Mouse (Mus musculus): ENCODE measurements around the gene Phc1. TPM values are rescaled to one million over a fixed set of nuclear protein-coding genes. Genes with fewer than 3 reads are reported as not detected.

Phc1 gene
- polyA plus RNA-seq, 1 experiment: not detected

DNA sequence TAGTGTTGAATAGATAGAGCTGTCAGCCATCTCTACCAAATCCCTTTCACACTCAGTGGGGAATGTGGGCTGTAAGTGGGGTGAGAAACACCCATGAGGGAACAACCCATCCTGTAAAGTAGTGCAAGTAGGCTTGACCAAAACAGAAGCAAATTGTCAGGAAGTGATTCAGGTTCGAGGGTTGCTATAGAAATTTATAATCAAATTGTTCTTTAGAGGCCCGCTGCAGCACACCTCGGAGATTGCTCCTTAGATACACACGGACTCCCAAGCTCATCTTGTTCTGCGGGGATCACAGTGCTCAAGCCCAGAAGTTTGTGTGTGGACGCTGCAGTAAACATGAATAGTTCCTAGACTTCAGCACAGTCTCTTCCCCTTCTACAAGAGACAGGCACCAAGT, 57.6 kb downstream of the Phc1 start, which contains the start of gene Klrg1:
Gene Klrg1, minus strand, starts transcription at position 101 of the 400 bp plus-strand sequence.
- no peak within 1 kb of the TSS for H3K27ac ChIP-seq (ENCODE audit: insufficient read depth, low read depth, low read length)
- WGBS: 87% methylated on average over 6 of the region's 6 CpGs
- H3K4me1 ChIP-seq (ENCODE audit: control insufficient read depth, insufficient read depth, low read length): no peaks in the 10 kb centered on the region
- no peak within 1 kb of the TSS for H3K4me3 ChIP-seq (ENCODE audit: insufficient read depth, low read depth, low read length)
- TF ChIP-seq CTCF (IDR thresholded peaks at IDR 0.05; ENCODE audit: insufficient read depth, low read depth, low read length) (no peak), POLR2A (IDR thresholded peaks at IDR 0.05; ENCODE audit: insufficient read depth, low read depth, low read length) (no peak)

DNA sequence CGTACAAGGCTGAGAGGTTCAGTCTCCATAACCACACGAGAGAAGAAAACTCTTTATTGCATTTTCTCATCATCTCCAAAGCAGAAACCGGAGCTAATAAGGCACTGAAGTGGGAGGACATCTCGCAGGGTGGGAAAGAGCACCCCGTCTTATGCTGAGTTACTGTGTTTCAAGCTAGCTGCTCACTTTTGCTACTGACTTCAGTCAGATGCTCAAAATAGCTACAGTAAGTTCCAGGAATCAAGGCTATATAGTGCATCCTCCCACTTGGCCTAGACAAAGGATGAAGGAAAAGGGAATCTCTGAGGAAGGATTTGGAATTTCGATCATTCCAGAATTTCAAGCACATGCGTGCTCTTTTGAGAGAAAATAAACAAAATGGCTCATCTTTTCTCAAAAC, 63.8 kb downstream of the Phc1 start:
- Histone ChIP-seq H3K27ac (ENCODE audit: insufficient read depth, low read depth, low read length) (no peak overlapping the region), H3K4me3 (ENCODE audit: insufficient read depth, low read depth, low read length) (no peak overlapping the region), H3K4me1 (ENCODE audit: control insufficient read depth, insufficient read depth, low read length) (no peaks in the 10 kb centered on the region)
- TF ChIP-seq POLR2A (IDR thresholded peaks at IDR 0.05; ENCODE audit: insufficient read depth, low read depth, low read length) (no peak), CTCF (IDR thresholded peaks at IDR 0.05; ENCODE audit: insufficient read depth, low read depth, low read length) (no peak)
- WGBS: 51% methylated on average over 7 of the region's 7 CpGs

DNA sequence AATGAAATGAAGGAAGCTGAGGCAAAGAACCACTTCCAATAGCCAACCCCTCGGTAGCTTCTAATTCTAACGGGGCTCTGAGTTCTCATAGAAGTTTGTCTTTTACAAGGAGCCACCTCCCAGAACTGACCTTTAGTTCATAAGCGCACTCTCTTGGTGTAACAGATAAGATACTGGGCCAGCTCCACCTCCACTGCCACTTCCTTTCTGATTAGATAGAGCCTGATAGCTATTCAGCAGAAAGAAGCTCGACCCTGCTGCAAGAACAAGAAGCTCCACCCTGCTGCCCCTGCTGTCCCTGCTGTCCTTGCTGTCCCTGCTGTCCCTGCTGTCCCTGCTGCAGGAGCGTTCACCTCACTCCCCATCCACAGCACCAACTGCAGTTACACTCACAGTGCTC, 65.8 kb downstream of the Phc1 start:
- no peaks in the 10 kb centered on the region for H3K4me1 ChIP-seq (ENCODE audit: control insufficient read depth, insufficient read depth, low read length)
- no peak overlapping the region for H3K27ac ChIP-seq (ENCODE audit: insufficient read depth, low read depth, low read length)
- TF ChIP-seq CTCF (IDR thresholded peaks at IDR 0.05; ENCODE audit: insufficient read depth, low read depth, low read length) (no peak), POLR2A (IDR thresholded peaks at IDR 0.05; ENCODE audit: insufficient read depth, low read depth, low read length) (no peak)
- no peak overlapping the region for H3K4me3 ChIP-seq (ENCODE audit: insufficient read depth, low read depth, low read length)
- 76% methylated on average over 5 of the region's 5 CpGs for WGBS

DNA sequence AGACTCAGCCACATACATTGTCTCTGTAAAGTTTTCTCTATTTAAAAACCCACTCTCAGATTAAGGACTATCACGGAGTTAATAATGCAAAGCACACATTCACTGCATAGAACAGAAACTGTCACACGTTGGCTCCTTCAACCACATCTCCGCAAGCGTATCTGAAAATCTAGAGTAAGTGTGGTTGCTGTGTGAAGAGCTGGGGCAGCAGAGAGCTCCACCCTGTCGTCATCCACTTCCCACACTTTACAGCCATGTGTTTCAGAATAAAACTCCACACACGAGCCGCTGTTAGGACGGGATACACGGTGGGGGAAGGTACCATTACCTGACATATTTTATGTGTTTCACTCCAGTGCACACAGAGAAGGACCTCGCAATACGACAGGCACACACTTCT, 70.2 kb downstream of the Phc1 start:
- H3K27ac ChIP-seq (ENCODE audit: insufficient read depth, low read depth, low read length): no peak overlapping the region
- H3K4me1 ChIP-seq (ENCODE audit: control insufficient read depth, insufficient read depth, low read length): no peaks in the 10 kb centered on the region
- 69% methylated on average over 11 of the region's 11 CpGs for WGBS
- TF ChIP-seq CTCF (IDR thresholded peaks at IDR 0.05; ENCODE audit: insufficient read depth, low read depth, low read length) (no peak), POLR2A (IDR thresholded peaks at IDR 0.05; ENCODE audit: insufficient read depth, low read depth, low read length) (no peak)
- H3K4me3 ChIP-seq (ENCODE audit: insufficient read depth, low read depth, low read length): no peak overlapping the region

DNA sequence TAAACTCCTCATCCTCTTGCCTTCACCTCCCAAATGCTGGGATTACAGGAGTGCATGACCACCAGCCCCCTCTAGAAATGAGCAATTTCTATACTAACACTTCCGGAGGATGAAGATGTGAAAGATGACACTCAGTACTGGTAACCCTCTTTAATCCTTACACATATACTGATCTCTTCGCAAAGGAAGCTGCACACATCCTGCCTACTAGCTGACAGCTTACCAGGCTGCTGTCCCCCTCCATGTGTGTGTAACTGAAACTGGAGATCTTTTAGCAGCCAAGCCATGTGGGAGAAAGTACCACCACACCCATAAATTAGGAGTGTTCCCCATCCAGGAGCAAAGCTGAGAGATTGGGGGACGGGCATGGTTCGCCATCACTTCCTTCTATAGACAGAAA, 71.2 kb downstream of the Phc1 start:
- Histone ChIP-seq H3K4me3 (ENCODE audit: insufficient read depth, low read depth, low read length) (no peak overlapping the region), H3K4me1 (ENCODE audit: control insufficient read depth, insufficient read depth, low read length) (no peaks in the 10 kb centered on the region), H3K27ac (ENCODE audit: insufficient read depth, low read depth, low read length) (no peak overlapping the region)
- TF ChIP-seq POLR2A (IDR thresholded peaks at IDR 0.05; ENCODE audit: insufficient read depth, low read depth, low read length): no peak
- TF ChIP-seq CTCF (IDR thresholded peaks at IDR 0.05; ENCODE audit: insufficient read depth, low read depth, low read length): no peak
- 95% methylated on average over 4 of the region's 4 CpGs for WGBS

DNA sequence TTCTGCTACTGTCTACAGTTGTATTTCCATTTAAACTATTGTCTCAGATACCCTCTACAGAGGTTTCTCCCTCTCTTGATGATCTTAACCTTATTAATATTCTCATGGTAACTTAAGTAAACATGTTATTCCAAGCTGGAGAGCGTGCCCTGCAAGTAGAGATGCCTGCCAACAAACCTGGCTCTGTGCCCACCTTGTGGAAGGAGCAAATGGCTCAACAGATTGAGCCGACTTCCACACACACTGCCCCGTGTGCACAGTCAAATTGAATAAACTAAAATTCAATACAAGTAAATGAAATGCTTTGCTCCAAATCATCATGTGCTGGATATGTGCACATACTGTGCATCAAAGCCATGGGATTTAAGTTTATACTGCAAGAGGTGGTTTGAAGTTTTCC, 71.8 kb downstream of the Phc1 start:
- no peak overlapping the region for H3K27ac ChIP-seq (ENCODE audit: insufficient read depth, low read depth, low read length)

More for the DNA sequence above, 71.8 kb downstream of the Phc1 start:
- TF ChIP-seq POLR2A (IDR thresholded peaks at IDR 0.05; ENCODE audit: insufficient read depth, low read depth, low read length) (no peak), CTCF (IDR thresholded peaks at IDR 0.05; ENCODE audit: insufficient read depth, low read depth, low read length) (no peak)
- no peak overlapping the region for H3K4me3 ChIP-seq (ENCODE audit: insufficient read depth, low read depth, low read length)
- no peaks in the 10 kb centered on the region for H3K4me1 ChIP-seq (ENCODE audit: control insufficient read depth, insufficient read depth, low read length)
- 31% methylated on average over 3 of the region's 3 CpGs for WGBS

Other genes with a start within 250 kb of the Phc1 start
- not detected in 2 replicates for gene Klrg1, start 57.7 kb downstream of the Phc1 start, polyA plus RNA-seq (2012; ENCODE audit: insufficient read depth, insufficient read length, low replicate concordance, missing spikeins)
- not detected in 2 replicates for gene M6pr, start 31.8 kb downstream of the Phc1 start, polyA plus RNA-seq (2012; ENCODE audit: insufficient read depth, insufficient read length, low replicate concordance, missing spikeins)
- gene Rimklb, start 158.2 kb upstream of the Phc1 start, polyA plus RNA-seq (2012; ENCODE audit: insufficient read depth, insufficient read length, low replicate concordance, missing spikeins): not detected in 2 replicates
- gene Mfap5, start 165.3 kb upstream of the Phc1 start, polyA plus RNA-seq (2012; ENCODE audit: insufficient read depth, insufficient read length, low replicate concordance, missing spikeins): not detected in 2 replicates
- not detected in 2 replicates for gene Aicda, start 213.2 kb upstream of the Phc1 start, polyA plus RNA-seq (2012; ENCODE audit: insufficient read depth, insufficient read length, low replicate concordance, missing spikeins)

Data from olfactory bulb, adult 2 months (tissue).